In the genomic region with DNA sequence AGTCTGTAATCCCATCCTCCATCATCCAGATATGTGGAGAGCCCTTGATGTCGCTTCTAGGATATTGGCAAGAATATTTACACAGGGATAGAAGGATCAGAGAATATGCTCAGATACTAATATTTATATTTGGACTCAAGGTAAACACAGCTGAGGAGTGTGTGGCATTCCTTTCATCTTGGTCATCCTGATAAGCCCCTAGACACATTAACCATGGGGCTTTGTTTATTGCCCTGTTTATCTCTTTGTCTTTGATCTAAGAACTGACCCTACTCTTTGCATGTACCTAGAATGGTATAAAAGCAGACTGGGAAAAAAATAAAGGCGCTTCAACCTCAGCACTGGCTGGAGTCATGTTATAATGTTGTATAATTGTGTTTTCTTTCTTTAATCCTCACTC, we compare ENCODE assay signal across 21 mouse cellular contexts. TPM values are rescaled to one million over a fixed set of nuclear protein-coding genes. Genes with fewer than 3 reads are reported as not detected.
"Had no signal": no experiment of that assay in that cellular context is flagged by ENCODE, and none has a peak within 500 bp of the region (broad histone marks: within the 10 kb centered on the region; RNA-seq: fewer than 3 reads in every experiment).

No protein-coding gene starts in this region.

- H3K27me3 ChIP-seq: midbrain, embryonic 12.5 days; neural tube, embryonic 13.5 days; neural tube, embryonic 15.5 days had no signal

- H3K4me2 ChIP-seq: lung, embryonic 14.5 days; midbrain, embryonic 12.5 days; neural tube, embryonic 13.5 days; neural tube, embryonic 15.5 days had no signal

- ATAC-seq: midbrain, embryonic 16.5 days had no signal

- DNase-seq: lung, adult 18-20 months; lung, embryonic 14.5 days; lung, postnatal 10 days; lung, postnatal 4 days; midbrain, embryonic 14.5 days; retina, postnatal 1 day; right cerebral cortex, adult 18-20 months; right cerebral cortex, postnatal 25 days; right cerebral cortex, postnatal 4 days; spleen, adult 18-20 months; thymus, adult 18-20 months; thymus, postnatal 14 days; thymus, postnatal 4 days had no signal

- H3K4me3 ChIP-seq: midbrain, embryonic 10.5 days; midbrain, embryonic 12.5 days; myocyte; neural tube, embryonic 13.5 days; neural tube, embryonic 15.5 days had no signal

- H3K4me1 ChIP-seq: midbrain, embryonic 10.5 days; midbrain, embryonic 12.5 days; neural tube, embryonic 13.5 days; neural tube, embryonic 15.5 days had no signal

- H3K9me3 ChIP-seq: midbrain, embryonic 12.5 days; neural tube, embryonic 13.5 days; neural tube, embryonic 15.5 days had no signal

- H3K9ac ChIP-seq: liver, embryonic 14.5 days; lung, embryonic 14.5 days; midbrain, embryonic 12.5 days; neural tube, embryonic 13.5 days; neural tube, embryonic 15.5 days had no signal

- H3K36me3 ChIP-seq: midbrain, embryonic 10.5 days; midbrain, embryonic 12.5 days; neural tube, embryonic 13.5 days; neural tube, embryonic 15.5 days had no signal

- H3K27ac ChIP-seq: liver, embryonic 14.5 days; midbrain, embryonic 10.5 days; midbrain, embryonic 12.5 days; neural tube, embryonic 13.5 days; neural tube, embryonic 15.5 days had no signal

RNA-seq across cellular contexts. Expression of a gene that starts 28.3 kb away (rescaled TPM):
- polyA plus RNA-seq: small intestine, adult 2 months had no signal
